Mouse (Mus musculus) right cerebral cortex, postnatal 36 days (tissue): ENCODE data around the gene Notch4.

ENCODE experiments used
- DNase-seq, 2 experiments: peaks; one replicate each; pipeline ENCODE4 v3.0.0; 2022; ENCODE audit warnings: low spot score in 2 of 2, mixed read lengths in 1 of 2

Gene Notch4

DNA sequence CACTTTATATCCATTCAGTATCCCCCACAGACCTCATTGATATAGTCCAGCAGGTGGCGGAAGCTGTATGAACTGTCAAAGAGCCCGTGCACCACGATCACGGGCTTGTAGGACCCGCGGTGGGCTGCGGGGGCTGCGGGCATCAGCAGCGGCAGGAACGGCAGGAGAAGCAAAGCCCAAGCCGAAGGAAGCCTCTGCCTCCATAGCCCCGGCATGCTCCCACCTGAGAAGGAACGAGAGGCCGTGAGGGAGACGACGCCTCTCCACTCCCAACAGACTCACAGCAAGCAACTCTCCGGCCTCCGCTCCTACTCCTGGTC, 62.7 kb downstream of the Notch4 start:
- no peak for DNase-seq

DNA sequence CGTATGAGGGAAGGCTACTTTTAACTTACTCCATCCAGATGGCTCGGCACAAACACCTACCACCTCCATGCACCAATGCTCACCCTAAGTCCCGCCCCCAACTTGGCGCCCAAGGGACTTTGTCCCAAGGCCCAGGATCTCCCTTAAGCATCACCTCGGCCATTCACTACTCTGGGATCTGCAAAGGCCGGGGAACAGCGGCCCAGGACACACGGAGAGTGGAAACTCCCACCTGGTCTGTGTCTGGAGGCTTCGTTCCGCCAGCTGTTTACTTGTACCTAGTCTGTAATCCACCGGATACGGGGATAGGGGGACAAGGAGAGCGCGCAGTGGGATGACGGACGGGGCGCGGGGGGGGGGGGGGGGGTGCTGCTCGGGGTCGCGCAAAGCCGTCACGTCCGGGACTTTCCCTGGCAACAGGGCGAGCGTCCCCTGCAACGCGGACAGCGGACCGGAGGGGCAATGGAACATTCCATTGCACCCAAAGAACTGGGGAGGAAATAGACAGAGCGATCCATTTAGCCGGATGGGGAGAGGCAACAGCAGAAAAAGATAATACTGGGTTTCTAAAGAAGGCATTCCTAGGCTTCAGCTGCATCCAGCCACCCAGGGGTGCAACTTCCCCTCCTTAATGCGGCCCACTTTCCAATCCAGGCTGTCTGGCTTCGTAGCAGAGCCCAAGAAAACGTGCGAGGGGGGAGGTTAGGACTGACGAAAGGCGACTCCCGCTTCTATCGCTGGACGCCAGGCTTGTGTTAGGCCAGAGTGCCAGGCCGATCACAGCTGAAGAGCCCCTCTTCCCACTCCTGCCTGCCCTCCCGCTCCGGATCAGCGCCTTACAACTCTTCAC, 63.2 kb downstream of the Notch4 start:
- peak; percentile 83 to 84 for DNase-seq

DNA sequence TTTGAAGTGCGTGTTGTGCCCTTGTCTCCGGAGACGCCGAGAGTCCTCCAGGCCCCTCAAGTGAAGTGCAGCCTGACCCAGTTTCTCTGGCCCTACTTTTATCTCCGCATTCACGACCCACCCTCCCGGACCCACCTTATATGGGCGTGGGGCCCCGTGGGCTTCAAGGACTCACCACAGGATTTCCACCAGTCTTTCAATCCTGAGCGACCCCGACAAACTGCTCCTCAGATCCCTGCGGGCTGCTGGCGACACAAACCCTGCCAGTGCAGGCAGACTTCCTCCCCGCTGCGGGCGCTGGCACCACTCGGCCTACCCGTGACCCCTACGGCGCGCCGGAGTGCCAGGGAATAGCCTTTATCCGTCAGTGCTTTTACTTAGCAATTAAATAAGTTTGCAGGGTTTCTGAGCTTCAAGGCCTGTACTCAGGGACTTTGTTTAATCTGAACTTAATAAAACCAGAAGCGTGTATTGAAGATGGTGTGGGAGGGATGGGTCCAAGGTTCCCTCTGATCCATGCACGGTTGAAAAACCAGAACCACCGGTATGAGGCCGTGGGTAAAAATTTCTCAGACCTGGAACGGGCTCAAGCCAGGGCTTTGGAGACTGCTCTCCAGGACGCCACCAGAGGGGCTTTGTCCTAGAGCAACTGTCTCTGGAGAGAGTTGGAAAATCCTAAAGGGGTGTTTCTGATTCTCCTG, 64.0 kb downstream of the Notch4 start, which contains the start of gene Ppt2:
TSS of gene Ppt2 (minus strand) at position 568 of the 701 bp plus-strand sequence.
- DNase-seq: no peak

DNA sequence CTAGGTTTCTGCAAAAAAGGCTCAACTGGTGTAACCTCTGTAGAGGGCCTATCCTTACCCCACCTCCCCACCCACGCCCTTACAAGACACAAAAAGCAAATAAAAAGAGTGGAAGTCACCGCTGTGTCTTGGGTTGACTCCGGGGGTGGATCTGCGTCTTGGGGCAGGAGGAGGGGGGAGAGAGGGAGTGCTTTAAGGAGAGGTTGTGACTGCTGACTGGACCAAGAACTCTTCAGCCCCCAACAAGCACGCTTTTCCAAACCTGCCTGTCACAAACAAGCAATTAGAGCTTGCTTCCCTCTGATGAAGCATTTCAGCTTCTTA, 64.5 kb downstream of the Notch4 start:
- DNase-seq: no peak

DNA sequence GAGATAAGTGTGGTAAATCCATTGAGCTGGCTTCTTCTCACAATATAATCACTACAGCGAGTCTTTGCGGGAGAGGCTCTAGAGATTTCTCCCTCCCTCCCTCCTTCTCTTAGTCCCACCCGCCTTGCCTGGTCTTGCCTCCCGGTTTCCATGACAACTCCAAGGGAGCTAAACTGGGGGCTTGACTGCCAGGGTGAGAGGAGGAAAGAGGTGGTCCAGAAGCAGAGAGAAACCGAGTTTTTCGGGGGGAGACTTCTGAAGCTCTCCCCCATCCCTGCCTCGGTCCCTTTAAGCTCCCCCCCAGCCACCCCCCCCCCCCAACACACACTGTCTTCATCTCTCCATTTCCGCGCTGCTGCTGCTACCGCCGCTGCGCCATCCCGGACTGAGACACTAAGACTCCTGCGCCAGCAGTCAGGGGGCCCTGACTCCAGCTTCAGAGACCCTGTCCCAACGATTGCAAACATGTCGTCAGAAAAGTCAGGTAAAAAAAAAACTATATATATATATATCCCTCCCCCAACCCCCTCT, 65.2 kb downstream of the Notch4 start, which contains the start of gene Prrt1:
TSS of gene Prrt1 (plus strand) at position 313 of the 531 bp plus-strand sequence.
- peak in 1 of 2 experiments; percentile 77 for DNase-seq

DNA sequence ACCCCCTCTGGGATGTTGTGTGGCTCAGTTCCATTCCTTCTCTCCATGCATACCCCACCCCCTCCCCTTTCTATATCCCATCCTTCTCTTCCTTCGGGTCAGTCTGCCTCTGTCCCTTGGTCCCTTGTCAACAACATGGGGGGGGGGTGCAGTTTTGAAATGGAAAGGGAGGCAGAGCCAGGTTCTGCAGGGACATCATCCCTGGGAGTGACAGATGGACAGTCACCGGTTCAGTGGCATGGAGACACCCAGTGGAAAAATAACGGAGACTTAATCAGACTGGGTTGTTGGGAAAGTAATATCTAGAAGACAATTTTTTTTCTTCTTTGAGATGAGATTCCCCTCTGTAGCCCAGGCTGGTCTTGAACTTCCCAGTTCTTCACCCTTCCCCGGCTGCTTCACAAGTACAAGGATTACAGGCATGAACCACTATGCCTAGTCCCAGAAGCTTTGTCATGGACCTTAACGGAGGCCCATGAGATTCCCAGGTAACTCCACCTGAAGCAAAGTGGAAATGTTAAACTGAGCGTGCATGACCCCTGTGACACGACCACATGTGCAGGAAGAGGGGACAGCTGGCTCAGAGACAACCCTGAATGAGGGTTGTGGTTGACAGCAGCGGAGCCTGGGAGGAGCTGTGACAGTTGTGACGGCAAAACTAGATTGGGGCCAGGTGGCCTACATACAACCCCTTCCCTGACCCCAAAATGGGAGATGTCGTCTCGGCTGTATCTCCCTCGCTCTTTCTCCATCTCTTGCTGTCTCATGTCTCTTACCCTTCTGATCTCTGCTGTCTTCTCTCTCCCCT, 65.9 kb downstream of the Notch4 start:
- no peak for DNase-seq

DNA sequence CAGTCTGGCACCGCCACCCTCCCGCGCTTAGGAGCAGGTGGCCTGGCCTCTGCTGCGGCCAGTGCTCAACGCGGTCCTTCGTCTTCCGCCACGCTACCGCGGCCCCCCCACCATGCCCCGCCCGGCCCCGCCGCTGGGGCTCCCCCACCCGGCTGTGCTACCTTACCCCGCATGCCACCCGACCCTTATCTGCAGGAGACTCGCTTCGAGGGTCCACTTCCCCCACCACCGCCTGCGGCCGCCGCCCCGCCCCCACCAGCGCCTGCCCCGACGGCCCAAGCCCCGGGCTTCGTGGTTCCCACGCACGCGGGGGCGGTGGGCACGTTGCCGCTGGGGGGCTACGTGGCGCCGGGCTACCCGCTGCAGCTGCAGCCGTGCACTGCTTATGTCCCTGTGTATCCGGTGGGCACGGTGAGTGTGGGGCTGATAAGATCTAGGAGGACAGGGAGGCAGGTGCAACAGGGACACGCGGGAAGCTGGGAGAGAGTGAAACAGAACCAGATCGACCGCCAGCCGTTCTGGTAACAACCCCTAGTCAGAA, 66.8 kb downstream of the Notch4 start:
- DNase-seq: no peak

DNA sequence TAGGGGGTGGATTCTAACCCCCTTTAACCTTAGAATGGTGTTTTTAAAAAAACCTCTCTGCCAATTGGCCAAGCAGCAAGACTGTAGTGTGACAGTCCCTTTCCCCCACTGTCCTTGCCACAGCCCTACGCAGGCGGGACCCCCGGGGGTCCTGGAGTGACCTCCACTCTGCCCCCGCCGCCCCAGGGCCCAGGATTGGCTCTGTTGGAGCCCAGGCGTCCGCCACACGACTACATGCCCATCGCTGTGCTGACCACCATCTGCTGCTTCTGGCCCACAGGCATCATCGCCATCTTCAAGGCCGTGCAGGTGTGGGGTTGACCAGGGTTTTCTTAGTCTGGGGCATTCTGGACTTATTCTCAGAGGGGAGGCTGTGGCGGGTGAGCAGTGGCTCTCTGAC, 67.6 kb downstream of the Notch4 start:
- no peak for DNase-seq

DNA sequence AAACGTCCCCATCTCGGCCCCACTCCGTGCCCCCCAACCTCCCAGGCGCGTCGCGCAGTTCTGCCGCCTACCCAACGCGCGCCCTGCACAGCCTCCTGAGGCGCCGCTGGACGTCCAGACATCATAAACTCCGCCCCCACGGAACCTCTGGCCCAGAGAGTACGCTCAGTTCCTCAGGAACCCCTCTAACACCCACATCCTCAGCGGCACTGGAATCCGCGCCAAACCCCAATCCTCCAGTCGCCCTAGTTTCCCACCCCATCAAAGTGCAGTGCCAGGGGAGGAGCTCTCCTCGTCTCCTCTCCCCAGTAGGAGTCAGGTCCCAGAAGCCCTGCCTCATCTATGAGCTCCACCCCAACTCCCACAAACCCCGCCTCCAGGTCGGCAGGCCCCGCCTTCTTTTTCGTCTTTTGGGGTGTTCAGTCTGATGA, 68.2 kb downstream of the Notch4 start:
- DNase-seq: peak; percentile 84 to 89

DNA sequence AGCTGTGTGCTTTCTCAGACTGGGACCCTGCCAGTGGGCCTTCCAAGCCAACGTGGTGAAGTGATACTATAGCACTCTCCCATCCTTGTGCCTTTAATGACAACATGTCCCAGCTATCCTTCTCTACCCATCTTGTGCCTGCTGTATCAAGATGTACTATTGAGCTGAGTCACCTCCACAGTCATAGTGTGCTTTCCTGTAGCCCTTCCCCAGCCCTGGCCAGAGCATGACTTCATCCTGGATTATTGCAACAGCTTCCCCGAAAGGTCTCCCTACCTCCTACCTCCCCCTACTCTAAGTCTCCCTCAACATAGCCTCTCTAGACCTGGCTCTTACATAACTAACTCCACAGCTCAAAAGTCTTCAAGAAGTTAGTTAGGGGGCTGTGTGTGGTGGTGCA, 71.6 kb downstream of the Notch4 start:
- no peak for DNase-seq

DNA sequence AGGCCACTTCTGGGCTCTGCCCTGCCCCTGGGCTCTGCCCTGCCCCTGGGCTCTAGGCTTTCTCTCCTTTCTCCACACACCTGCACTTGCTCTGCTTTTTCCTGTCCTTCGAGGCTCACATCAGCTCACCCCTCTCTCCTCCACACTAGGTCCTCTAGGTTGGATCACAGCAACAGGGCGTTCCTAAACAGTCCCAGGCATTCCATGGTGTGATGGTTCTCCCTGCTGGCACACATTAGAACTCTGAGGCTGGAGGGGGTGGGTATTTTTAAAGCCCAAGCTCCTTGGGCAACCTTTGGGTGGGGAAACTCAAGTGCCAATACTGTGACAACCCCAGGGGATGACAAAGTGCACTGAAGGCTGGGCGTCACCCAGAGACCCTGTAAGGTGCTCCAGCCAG, 73.4 kb downstream of the Notch4 start:
- DNase-seq: no peak
